Mouse (Mus musculus): Measurements from ENCODE around the gene Fam187a. TPM values are rescaled to one million over a fixed set of nuclear protein-coding genes. Genes with fewer than 3 reads are reported as not detected.

Gene Fam187a
- polyA plus RNA-seq, 1 experiment, result 0.05 TPM

DNA sequence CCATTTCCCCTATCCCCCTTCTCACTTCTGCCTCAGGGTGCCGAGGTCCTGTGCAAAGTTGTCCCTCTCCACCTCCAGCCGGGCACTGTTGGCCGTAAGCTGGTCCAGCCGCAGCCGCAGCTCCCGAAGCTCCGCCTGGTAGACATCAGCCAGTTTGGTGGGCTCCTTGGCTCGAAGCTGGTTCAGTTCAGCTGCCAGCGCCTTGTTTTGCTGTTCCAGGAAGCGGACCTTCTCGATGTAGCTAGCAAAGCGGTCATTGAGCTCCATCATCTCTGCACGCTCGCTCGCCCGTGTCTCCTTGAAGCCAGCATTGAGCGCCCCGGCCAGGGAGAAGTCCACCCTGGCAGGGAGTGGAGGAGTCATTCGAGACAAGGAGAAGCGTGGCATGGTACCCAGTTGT lies 11.7 kb downstream of the Fam187a start:
- Histone ChIP-seq H3K79me2 (ENCODE audit: control insufficient read depth, insufficient read depth) (no peaks in the 10 kb centered on the region), H3K36me3 (ENCODE audit: control insufficient read depth, insufficient read depth) (no peaks in the 10 kb centered on the region), H3ac (ENCODE audit: control insufficient read depth, insufficient read length, low read depth) (no peak overlapping the region), H3K4me3 (ENCODE audit: insufficient read depth, poor library complexity, severe bottlenecking) (no peak overlapping the region), H3K27me3 (ENCODE audit: control insufficient read depth, insufficient read depth, insufficient read length) (no peaks in the 10 kb centered on the region), H3K79me3 (ENCODE audit: low read depth) (no peaks in the 10 kb centered on the region)
- no peak for TF ChIP-seq CEBPB (IDR thresholded peaks at IDR 0.05; ENCODE audit: low read depth)
- TF ChIP-seq FOSL1 (IDR thresholded peaks at IDR 0.05; ENCODE audit: insufficient read depth, low read length, poor library complexity, severe bottlenecking), result no peak
- TF ChIP-seq MAX (IDR thresholded peaks at IDR 0.05), result no peak
- TF ChIP-seq USF1 (IDR thresholded peaks at IDR 0.05; ENCODE audit: low read depth), result no peak
- TF ChIP-seq MYOG (IDR thresholded peaks at IDR 0.05; ENCODE audit: control insufficient read depth, extremely low read depth, insufficient read length), result no peak
- no peak for TF ChIP-seq MYOD1 (IDR thresholded peaks at IDR 0.05; ENCODE audit: control insufficient read depth, insufficient read length, low read depth)
- no peak for TF ChIP-seq CTCF (IDR thresholded peaks at IDR 0.05; ENCODE audit: control insufficient read depth, insufficient read depth, insufficient read length)

DNA sequence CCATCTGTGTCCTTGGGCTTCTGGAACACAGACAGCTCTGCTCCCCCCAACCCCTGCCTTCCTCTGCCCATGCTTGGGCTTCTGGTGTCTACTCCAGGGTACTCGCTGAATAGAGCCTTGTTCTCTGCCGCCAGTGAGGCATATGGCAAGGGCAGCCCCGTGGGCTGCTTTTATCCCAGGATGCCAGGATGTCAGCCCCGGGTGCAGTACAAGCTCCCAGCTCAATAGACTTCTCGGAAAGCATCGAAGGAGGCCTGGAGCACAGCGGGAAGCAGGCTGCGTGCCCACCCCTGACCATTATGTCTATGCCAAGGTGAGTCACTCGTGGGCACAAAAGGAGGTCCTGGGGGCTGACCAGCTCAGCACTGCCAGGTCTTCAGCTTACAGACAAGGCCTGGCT lies 13.4 kb downstream of the Fam187a start:
- Histone ChIP-seq H3ac (ENCODE audit: control insufficient read depth, insufficient read length, low read depth) (no peak overlapping the region), H3K79me2 (ENCODE audit: control insufficient read depth, insufficient read depth) (no peaks in the 10 kb centered on the region), H3K4me3 (ENCODE audit: insufficient read depth, poor library complexity, severe bottlenecking) (no peak overlapping the region), H3K79me3 (ENCODE audit: low read depth) (no peaks in the 10 kb centered on the region), H3K27me3 (ENCODE audit: control insufficient read depth, insufficient read depth, insufficient read length) (no peaks in the 10 kb centered on the region), H3K36me3 (ENCODE audit: control insufficient read depth, insufficient read depth) (no peaks in the 10 kb centered on the region)
- TF ChIP-seq FOSL1 (IDR thresholded peaks at IDR 0.05; ENCODE audit: insufficient read depth, low read length, poor library complexity, severe bottlenecking), result no peak
- TF ChIP-seq CEBPB (IDR thresholded peaks at IDR 0.05; ENCODE audit: low read depth), result no peak
- TF ChIP-seq MAX (IDR thresholded peaks at IDR 0.05), result no peak
- TF ChIP-seq MYOD1 (IDR thresholded peaks at IDR 0.05; ENCODE audit: control insufficient read depth, insufficient read length, low read depth), result no peak
- no peak for TF ChIP-seq CTCF (IDR thresholded peaks at IDR 0.05; ENCODE audit: control insufficient read depth, insufficient read depth, insufficient read length)
- TF ChIP-seq MYOG (IDR thresholded peaks at IDR 0.05; ENCODE audit: control insufficient read depth, extremely low read depth, insufficient read length), result no peak
- no peak for TF ChIP-seq USF1 (IDR thresholded peaks at IDR 0.05; ENCODE audit: low read depth)

DNA sequence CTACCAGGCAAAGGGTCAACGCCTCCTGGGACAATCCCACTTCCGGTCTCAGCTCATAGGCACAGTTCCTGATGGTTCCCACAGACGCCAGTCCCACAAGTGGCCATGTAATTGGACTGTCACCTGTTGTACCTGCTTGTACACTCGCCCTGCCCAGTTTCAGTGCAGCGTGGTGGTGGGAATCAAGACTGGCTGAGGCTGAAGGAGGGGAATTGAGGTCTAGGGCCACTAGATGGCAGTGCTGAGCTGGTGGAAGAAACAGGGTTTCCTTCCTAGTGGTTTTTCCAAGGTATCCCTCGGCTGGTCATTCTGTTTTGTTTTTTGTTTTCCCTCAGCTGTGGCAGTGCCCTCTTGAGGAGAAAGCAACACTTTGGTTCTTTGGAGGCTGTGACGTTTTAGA lies 15.8 kb downstream of the Fam187a start, which contains the start of gene Gfap:
Gene Gfap (minus strand): TSS at position 150 of the 400 bp plus-strand sequence.
- H3K4me3 ChIP-seq (ENCODE audit: insufficient read depth, poor library complexity, severe bottlenecking), result no peak within 1 kb of the TSS
- no peaks in the 10 kb centered on the region for H3K27me3 ChIP-seq (ENCODE audit: control insufficient read depth, insufficient read depth, insufficient read length)
- H3K36me3 ChIP-seq (ENCODE audit: control insufficient read depth, insufficient read depth), result peaks cover 11% of the 10 kb centered on the region
- no peak within 1 kb of the TSS for H3ac ChIP-seq (ENCODE audit: control insufficient read depth, insufficient read length, low read depth)
- H3K79me2 ChIP-seq (ENCODE audit: control insufficient read depth, insufficient read depth), result no peaks in the 10 kb centered on the region
- TF ChIP-seq MYOG (IDR thresholded peaks at IDR 0.05; ENCODE audit: control insufficient read depth, extremely low read depth, insufficient read length) (no peak), CTCF (IDR thresholded peaks at IDR 0.05; ENCODE audit: control insufficient read depth, insufficient read depth, insufficient read length) (peak; percentile 77)
- H3K79me3 ChIP-seq (ENCODE audit: low read depth), result no peaks in the 10 kb centered on the region

DNA sequence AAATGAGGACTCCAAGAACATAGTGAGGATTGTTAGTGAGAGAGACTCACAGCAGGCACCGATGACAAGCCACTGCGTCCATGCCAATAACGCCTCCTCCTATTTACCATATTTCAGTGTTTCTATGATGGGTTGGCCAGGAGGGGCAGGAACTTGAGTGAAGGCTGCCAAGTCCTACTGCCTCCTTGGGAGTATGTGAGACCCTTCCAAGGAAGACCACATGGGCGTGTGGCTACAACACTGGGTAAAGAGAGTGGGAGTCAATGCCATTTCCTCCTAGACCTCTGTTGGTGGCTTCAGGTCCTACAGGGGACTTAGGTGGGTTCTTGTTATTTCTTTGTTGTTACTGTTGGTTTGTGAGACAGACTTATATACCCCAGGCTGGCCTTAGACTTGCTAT lies 16.2 kb downstream of the Fam187a start:
- Histone ChIP-seq H3K4me3 (ENCODE audit: insufficient read depth, poor library complexity, severe bottlenecking) (no peak overlapping the region), H3K27me3 (ENCODE audit: control insufficient read depth, insufficient read depth, insufficient read length) (no peaks in the 10 kb centered on the region), H3ac (ENCODE audit: control insufficient read depth, insufficient read length, low read depth) (no peak overlapping the region), H3K79me2 (ENCODE audit: control insufficient read depth, insufficient read depth) (no peaks in the 10 kb centered on the region), H3K79me3 (ENCODE audit: low read depth) (no peaks in the 10 kb centered on the region), H3K36me3 (ENCODE audit: control insufficient read depth, insufficient read depth) (peaks cover 15% of the 10 kb centered on the region)
- no peak for TF ChIP-seq CTCF (IDR thresholded peaks at IDR 0.05; ENCODE audit: control insufficient read depth, insufficient read depth, insufficient read length)
- no peak for TF ChIP-seq MYOD1 (IDR thresholded peaks at IDR 0.05; ENCODE audit: control insufficient read depth, insufficient read length, low read depth)
- no peak for TF ChIP-seq MAX (IDR thresholded peaks at IDR 0.05)
- TF ChIP-seq MYOG (IDR thresholded peaks at IDR 0.05; ENCODE audit: control insufficient read depth, extremely low read depth, insufficient read length), result no peak
- TF ChIP-seq FOSL1 (IDR thresholded peaks at IDR 0.05; ENCODE audit: insufficient read depth, low read length, poor library complexity, severe bottlenecking), result no peak

DNA sequence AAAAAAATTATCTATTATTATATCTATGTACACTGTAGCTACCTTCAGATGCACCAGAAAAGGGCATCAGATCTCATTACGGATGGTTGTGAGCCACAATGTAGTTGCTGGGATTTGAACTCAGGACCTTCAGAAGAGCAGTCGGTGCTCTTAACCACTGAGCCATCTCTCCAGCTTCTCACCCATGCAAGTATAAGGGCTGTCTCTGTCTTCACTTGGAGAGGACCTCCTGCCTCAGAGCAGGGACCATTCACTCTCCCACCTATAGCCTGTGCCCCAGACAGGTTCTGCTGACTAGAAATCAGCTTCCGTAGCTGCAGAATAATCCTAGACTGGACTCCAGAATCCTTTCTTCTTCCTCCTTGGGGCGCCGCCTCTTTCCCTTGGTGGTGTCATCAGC lies 17.1 kb downstream of the Fam187a start:
- TF ChIP-seq CEBPB (IDR thresholded peaks at IDR 0.05; ENCODE audit: low read depth) (no peak), MYOG (IDR thresholded peaks at IDR 0.05; ENCODE audit: control insufficient read depth, extremely low read depth, insufficient read length) (no peak), MYOD1 (IDR thresholded peaks at IDR 0.05; ENCODE audit: control insufficient read depth, insufficient read length, low read depth) (no peak), MAX (IDR thresholded peaks at IDR 0.05) (no peak)
- H3K27me3 ChIP-seq (ENCODE audit: control insufficient read depth, insufficient read depth, insufficient read length), result no peaks in the 10 kb centered on the region
- H3K4me3 ChIP-seq (ENCODE audit: insufficient read depth, poor library complexity, severe bottlenecking), result no peak overlapping the region
- no peaks in the 10 kb centered on the region for H3K79me3 ChIP-seq (ENCODE audit: low read depth)
- no peaks in the 10 kb centered on the region for H3K79me2 ChIP-seq (ENCODE audit: control insufficient read depth, insufficient read depth)
- no peak overlapping the region for H3ac ChIP-seq (ENCODE audit: control insufficient read depth, insufficient read length, low read depth)
- H3K36me3 ChIP-seq (ENCODE audit: control insufficient read depth, insufficient read depth), result peaks cover 24% of the 10 kb centered on the region

DNA sequence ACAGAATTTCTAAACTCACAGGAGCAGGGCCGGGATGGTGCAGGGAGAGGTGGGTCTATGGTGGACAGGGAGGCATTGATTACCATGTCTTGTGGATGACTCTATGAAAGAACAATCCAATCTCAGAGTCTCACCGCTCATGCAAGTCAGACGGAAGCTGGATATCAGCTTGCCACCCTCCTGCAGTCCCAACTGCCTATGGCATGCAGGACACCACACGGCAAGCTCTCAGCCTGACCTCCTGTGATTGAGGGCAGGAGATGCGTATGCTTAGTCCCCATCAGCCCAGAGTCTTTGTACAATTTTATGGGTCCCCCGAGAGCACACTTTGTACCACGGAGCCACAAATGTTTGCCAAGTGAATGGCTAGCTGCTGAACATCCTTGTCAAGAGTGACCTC lies 18.7 kb downstream of the Fam187a start:
- Histone ChIP-seq H3K79me2 (ENCODE audit: control insufficient read depth, insufficient read depth) (no peaks in the 10 kb centered on the region), H3K79me3 (ENCODE audit: low read depth) (no peaks in the 10 kb centered on the region), H3K36me3 (ENCODE audit: control insufficient read depth, insufficient read depth) (peaks cover 40% of the 10 kb centered on the region), H3K27me3 (ENCODE audit: control insufficient read depth, insufficient read depth, insufficient read length) (no peaks in the 10 kb centered on the region), H3K4me3 (ENCODE audit: insufficient read depth, poor library complexity, severe bottlenecking) (no peak overlapping the region), H3ac (ENCODE audit: control insufficient read depth, insufficient read length, low read depth) (no peak overlapping the region)
- no peak for TF ChIP-seq MAX (IDR thresholded peaks at IDR 0.05)
- TF ChIP-seq CTCF (IDR thresholded peaks at IDR 0.05; ENCODE audit: control insufficient read depth, insufficient read depth, insufficient read length), result no peak
- TF ChIP-seq MYOG (IDR thresholded peaks at IDR 0.05; ENCODE audit: control insufficient read depth, extremely low read depth, insufficient read length), result no peak
- no peak for TF ChIP-seq CEBPB (IDR thresholded peaks at IDR 0.05; ENCODE audit: low read depth)
- no peak for TF ChIP-seq FOSL1 (IDR thresholded peaks at IDR 0.05; ENCODE audit: insufficient read depth, low read length, poor library complexity, severe bottlenecking)

Measured in C2C12 (cell line).